Mouse (Mus musculus) skeletal muscle tissue, adult 2 months (tissue): ENCODE measurements at regions not wholly inside any gene's neighbourhood (a gene's known extent, or its start where the extent isn't known, plus 50 kb on each side); places are given as distances from the start of the nearest gene placed in this dataset.

Experiments
- DNase-seq: peaks from one replicate; pipeline ENCODE4 v3.0.0-alpha.2; 2012; ENCODE audit warnings: low read depth, low spot score

- no peak for DNase-seq
Observed at GRCm38 (mm10) chr9:59232682-59233081, 58.7 kb upstream of the Adpgk start.

- DNase-seq: no peak
Observed at GRCm38 (mm10) chr9:59231947-59232346, 59.4 kb upstream of the Adpgk start.

- no peak for DNase-seq
Observed at GRCm38 (mm10) chr9:59231186-59231585, 60.2 kb upstream of the Adpgk start.

- DNase-seq: peak; percentile 32
Observed at GRCm38 (mm10) chr9:59230161-59230560, 61.2 kb upstream of the Adpgk start.

- no peak for DNase-seq
Observed at GRCm38 (mm10) chr9:59227948-59228347, 63.4 kb upstream of the Adpgk start.

GRCm38 (mm10) chr9:59226361-59226760 lies 65.0 kb upstream of the Adpgk start:
- DNase-seq: no peak

- DNase-seq: peak; percentile 85
Observed at GRCm38 (mm10) chr9:59219277-59219676, 72.1 kb upstream of the Adpgk start.

GRCm38 (mm10) chr9:59202654-59203514 lies 88.5 kb upstream of the Adpgk start:
- DNase-seq: no peak

GRCm38 (mm10) chr9:59199495-59200196 lies 91.7 kb upstream of the Adpgk start:
- DNase-seq: no peak

GRCm38 (mm10) chr9:59198221-59198875 lies 93.0 kb upstream of the Adpgk start:
- no peak for DNase-seq

GRCm38 (mm10) chr9:59197506-59197905 lies 93.9 kb upstream of the Adpgk start:
- no peak for DNase-seq

GRCm38 (mm10) chr9:59193971-59194370 lies 97.4 kb upstream of the Adpgk start:
- no peak for DNase-seq

- peak; percentile 90 for DNase-seq
Observed at GRCm38 (mm10) chr9:59189141-59189540, 102.2 kb upstream of the Adpgk start.

- DNase-seq: no peak
Observed at GRCm38 (mm10) chr9:59188411-59188810, 102.9 kb upstream of the Adpgk start.

GRCm38 (mm10) chr9:59186326-59186725 lies 105.0 kb upstream of the Adpgk start:
- no peak for DNase-seq

- no peak for DNase-seq
Observed at GRCm38 (mm10) chr9:59184089-59184488, 107.3 kb upstream of the Adpgk start.

- no peak for DNase-seq
Observed at GRCm38 (mm10) chr9:59182906-59183305, 108.5 kb upstream of the Adpgk start.

GRCm38 (mm10) chr9:59182490-59182889 lies 108.9 kb upstream of the Adpgk start:
- DNase-seq: no peak

- no peak for DNase-seq
Observed at GRCm38 (mm10) chr9:59171576-59171975, 119.8 kb upstream of the Adpgk start.

GRCm38 (mm10) chr9:59163390-59163976 lies 127.2 kb upstream of the Neo1 start:
- DNase-seq: no peak

- DNase-seq: no peak
Observed at GRCm38 (mm10) chr9:59162954-59163353, 126.7 kb upstream of the Neo1 start.

- no peak for DNase-seq
Observed at GRCm38 (mm10) chr9:59157663-59158062, 121.4 kb upstream of the Neo1 start.
